Mouse (Mus musculus) embryo, embryonic 10 days (tissue): ENCODE measurements around the gene Slc17a6.
"Not testable (repeated sequence)": the region's sequence is repeated elsewhere in the genome, so short reads cannot be mapped to it uniquely, and the experiment has no call there.

Source experiments
- DNase-seq: peaks from one replicate; pipeline ENCODE4 v3.0.0-alpha.2; 2015; ENCODE audit warnings: low spot score

Gene Slc17a6

GRCm38 (mm10) chr7:51693539-51694217 is 71.9 kb downstream of the Slc17a6 start:
- DNase-seq = no peak

GRCm38 (mm10) chr7:51694452-51694851 is 72.6 kb downstream of the Slc17a6 start:
- DNase-seq = no peak

GRCm38 (mm10) chr7:51709508-51709907 is 87.7 kb downstream of the Slc17a6 start:
- no peak for DNase-seq

- DNase-seq = not testable (repeated sequence)
These were observed 88.5 kb downstream of the Slc17a6 start for GRCm38 (mm10) chr7:51710346-51710745.

- DNase-seq = peak; percentile 13
These were observed 94.0 kb downstream of the Slc17a6 start for GRCm38 (mm10) chr7:51715771-51716170.
